Mouse (Mus musculus): ENCODE data around the gene Bcl2l11. TPM values are rescaled to one million over a fixed set of nuclear protein-coding genes. Genes with fewer than 3 reads are reported as not detected.

Gene Bcl2l11
- total RNA-seq, 2 experiments from 2014 or later = 21.6 to 31.0 TPM

DNA sequence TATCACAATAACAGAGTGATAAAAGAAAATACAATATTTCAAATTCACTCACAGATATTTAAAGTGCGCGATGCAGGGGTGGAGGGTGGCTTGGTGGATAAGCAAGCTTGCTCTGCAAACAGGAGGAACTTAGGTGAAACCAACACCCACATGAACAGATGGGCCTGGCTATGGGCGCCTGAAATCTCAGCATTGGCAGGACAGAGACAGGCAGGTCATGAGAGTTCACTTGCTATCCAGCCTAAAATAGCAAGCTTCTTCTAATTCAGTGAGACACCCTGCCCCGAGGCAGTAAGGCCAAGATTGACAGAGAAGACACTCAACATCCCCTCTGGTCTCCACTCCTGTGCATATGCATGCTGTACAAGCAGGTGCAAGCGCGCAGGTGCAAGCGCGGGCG lies 23.8 kb upstream of the Bcl2l11 start:
- no peak for ATAC-seq (replicated peaks; ENCODE audit: low FRiP score, low TSS enrichment, poor library complexity, severe bottlenecking)

DNA sequence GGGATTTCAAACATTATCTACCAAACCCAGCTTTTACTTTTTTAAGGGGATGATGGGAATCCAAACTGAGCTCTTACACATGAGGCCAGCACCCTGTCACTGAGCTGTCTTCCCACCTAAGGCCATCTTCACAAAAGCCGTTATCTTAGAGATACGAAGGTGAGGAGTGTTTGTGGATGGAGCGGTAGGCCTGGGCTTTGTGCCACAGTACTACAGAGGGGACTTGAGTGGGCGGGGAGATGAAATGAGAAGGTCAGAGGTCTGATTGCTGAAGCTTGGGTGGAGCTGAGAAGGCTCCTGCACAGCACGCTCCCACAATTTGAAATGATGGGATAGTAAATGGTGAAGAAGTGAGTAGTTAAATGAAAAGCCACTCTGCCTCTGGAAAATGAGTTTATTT lies 21.0 kb upstream of the Bcl2l11 start:
- no peak for ATAC-seq (replicated peaks; ENCODE audit: low FRiP score, low TSS enrichment, poor library complexity, severe bottlenecking)

DNA sequence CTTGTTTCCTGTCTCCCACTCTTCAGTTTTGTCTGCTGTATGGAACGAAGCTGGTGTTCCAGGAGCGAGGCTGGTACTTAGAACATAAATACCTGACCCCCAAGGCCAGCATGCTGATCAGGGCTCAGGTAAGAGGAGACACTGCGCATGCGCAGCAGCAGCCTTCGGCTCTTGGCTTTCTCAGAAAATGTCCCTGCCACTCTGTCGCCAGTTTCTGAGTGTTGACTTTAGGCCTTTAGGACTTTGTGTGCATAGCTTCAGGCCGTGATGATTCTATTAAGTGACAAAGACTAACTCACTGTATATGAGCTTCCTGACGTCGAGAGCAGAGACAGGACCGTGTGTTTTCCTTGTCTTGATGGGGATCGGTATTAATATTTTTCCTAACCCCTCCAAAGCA lies 20.2 kb upstream of the Bcl2l11 start:
- ATAC-seq (replicated peaks; ENCODE audit: low FRiP score, low TSS enrichment, poor library complexity, severe bottlenecking) = no peak

DNA sequence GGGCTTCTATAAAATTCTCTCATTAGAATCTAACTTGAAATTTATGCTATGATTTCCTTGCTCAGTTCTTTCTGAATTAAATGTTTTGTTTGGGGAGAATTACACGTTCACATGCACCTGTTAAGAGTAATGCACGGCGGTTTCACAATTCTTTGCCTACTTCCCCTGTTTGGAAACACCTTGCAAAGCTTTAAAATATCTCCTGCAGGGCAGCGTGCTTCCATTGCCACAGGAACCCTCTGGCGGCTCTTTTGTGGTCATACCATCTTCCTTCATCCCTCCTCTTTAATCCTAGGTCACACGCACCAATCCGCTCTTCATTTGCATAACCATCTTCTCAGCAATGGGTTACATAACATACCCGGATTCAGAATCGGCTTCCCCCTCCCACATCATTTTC lies 14.3 kb upstream of the Bcl2l11 start:
- no peak for ATAC-seq (replicated peaks; ENCODE audit: low FRiP score, low TSS enrichment, poor library complexity, severe bottlenecking)

DNA sequence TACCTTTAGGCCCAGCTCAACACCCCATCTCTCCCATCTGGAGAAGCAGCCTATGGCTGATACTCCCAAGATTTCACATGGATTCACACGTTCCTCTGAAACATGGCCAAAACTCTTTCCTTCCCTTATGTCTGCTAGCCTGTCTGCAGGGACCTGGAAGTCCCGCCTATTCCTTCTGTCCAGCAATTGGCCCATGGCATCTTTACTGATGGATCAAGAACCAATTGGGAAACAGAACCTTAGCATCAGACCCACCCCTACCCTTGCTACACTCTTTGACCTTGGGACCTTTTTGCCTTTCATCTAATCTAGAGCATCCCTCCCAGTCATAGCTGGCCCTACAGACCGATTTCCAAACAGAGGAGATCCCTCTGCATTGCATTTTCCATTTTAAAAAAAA lies 11.2 kb upstream of the Bcl2l11 start:
- no peak for ATAC-seq (replicated peaks; ENCODE audit: low FRiP score, low TSS enrichment, poor library complexity, severe bottlenecking)

DNA sequence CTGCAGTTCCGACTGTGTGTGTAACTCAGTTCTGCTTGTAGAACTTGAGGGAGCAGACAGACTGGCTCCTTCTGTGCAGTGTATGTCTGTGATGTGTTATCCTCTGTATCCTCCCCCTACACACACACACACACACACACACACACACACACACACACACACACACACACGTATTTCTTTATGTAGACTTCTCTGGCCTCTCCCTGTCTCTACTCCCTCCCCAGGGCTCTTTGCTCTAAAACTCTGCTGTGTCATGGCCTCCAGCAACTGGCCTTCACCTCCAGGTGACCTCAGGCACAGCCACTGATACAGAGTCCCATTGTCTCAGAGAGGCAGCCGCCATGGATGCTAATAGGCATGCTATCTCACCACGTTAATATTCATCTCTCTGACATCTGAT lies 10.3 kb upstream of the Bcl2l11 start:
- no peak for ATAC-seq (replicated peaks; ENCODE audit: low FRiP score, low TSS enrichment, poor library complexity, severe bottlenecking)

DNA sequence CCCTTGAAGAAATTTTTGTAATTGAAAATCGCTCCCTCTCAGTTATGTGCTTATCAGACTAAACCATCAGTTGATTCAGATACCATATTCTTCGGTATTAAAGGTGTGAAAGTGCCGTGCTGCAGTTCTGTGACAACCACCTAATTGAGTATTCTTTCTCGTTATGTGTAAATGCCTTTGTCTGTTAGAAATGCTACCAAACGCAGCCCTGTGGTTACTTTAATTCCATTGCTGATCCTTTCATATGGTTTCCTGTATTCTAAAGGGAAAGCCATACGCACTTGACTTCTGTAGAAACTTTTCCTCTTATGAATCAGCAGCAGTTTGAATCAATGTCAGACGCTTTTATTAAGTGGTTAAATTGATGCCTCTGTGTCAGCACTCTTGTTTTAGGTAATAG lies 8.2 kb upstream of the Bcl2l11 start:
- ATAC-seq (replicated peaks; ENCODE audit: low FRiP score, low TSS enrichment, poor library complexity, severe bottlenecking) = no peak

DNA sequence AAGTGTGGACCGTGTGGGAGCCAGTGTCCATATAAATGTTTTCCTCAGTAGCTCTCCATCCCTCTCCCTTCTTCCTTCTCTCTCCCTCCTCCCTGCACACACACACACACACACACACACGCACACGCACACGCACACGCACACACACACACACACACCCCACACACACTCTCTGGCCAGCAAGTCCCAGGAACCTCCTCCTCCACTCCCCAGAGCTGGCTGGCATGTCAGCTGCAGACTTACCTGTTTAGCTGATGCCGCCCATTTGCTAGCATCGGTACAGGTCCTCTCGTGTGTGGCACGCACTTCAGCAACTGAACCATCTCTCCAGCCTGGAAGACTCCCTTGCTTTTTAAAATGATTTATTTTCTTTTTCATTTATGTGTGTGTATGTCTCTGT lies 6.9 kb upstream of the Bcl2l11 start:
- no peak for ATAC-seq (replicated peaks; ENCODE audit: low FRiP score, low TSS enrichment, poor library complexity, severe bottlenecking)

DNA sequence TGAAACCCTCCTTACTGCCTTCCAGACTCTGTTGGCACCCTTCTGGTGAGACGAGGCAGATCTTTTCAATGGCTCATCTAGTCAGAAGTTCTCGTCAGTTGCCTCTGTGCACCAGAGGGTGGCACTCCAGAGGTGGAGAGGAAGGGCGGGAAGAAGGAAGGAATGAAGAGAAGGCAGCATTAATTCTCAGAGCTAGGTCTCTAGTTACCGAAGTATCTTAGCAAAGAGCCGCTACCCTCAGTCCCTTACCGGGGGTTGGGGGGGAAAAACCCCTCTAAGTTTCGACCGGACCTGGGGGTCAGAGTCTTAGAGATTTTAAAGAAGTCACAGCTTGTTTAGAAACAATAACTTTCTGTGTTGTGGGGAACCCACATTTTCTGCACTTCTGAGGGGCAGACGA lies 3.3 kb upstream of the Bcl2l11 start:
- ATAC-seq (replicated peaks; ENCODE audit: low FRiP score, low TSS enrichment, poor library complexity, severe bottlenecking) = peak; percentile 45

DNA sequence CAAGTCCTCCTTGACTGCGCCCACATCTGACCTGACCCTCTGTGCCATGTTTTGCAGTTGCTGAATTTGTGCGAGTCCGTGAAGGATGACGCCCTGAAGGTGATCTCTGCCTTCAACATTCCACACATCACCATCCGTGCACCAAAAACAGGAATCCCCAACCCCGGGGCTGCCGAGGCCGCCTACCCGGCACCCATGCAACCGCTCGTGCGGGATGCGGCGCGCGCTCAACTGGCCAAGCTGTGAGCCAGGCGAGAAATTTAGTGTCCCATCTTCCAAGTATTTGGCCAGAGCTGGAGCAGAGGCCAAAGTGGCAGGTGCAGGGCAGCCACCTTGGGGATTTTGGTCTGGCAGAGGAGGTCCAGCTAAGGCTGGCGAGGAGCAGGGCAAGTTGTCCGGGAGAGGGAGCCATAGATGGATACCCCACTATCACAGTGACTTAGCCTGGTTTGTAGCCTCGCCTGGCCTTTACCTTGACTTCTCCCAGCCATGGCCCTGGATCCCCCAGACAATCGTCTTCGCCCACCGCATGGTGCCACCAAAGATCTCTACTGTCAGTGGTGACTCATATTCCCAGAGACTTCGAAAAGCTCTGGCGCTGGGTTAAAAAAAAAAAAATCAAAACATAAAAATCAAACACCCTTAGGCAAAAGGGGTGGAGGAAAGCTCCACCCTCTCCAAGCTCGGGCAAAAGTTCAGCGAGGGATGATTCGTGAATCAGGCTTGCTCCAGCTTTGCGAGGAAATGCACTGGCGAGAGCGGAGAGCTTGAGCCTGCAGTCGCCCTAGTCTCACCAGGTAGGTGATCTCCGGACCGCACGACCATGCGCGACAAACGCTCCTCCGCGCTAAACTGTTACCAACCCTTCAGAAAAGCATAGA lies 2.7 kb upstream of the Bcl2l11 start:
- ATAC-seq (replicated peaks; ENCODE audit: low FRiP score, low TSS enrichment, poor library complexity, severe bottlenecking) = no peak

DNA sequence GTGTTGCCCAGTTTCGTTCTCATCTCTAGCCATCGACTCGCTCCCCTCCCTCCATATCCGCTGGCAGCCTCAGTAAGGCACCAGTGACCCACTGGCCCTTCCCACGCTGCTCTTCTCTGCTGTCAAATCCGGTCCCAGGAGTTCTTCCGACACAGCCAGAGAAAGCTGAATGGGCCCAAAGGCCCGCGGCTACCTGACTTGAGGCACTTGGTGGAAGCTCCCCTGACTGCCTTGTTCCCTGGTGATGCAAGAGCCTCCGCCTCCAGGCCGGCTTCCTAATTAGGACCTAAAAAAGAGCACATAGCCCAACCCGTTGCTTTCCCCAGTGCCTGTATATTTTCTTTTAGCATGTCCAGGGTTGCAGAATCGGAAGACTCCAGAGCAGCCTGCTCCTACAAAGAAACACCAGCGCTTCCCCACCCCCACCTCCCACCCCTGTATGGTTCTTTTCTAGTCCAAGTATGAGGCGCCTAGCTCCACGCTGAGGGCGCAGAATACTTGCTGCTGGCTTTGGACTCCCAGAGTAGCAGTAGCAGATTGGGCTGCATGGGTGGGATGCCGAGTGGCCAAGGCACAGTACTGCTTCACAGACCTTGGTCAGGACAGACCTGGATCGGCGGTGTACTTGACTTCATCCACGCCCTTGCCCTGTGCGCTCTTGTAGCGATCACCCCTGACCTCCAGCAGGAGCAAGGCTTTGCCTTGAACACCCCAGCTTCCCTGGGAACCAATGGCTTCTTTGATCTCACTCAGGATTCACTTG lies 1.7 kb upstream of the Bcl2l11 start:
- ATAC-seq (replicated peaks; ENCODE audit: low FRiP score, low TSS enrichment, poor library complexity, severe bottlenecking) = no peak

DNA sequence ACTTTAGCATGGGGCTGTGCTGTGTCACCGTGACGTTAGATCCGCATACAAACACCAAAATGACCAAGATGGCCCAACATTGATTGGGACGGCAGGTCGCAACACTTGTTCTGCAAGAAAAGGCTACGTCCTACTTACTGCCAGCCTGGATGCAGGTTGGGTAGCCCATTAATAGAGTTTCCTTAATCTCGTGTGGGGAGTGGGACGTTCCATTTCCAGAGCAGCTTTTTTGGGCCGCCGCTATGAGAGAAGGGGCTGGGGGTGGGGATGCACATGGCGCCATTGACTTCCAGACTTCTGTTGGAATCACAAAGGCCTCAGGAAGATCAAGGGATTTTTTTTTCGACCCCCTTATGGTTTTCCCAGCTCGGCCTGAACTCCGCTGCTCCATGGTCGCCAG lies 1.1 kb upstream of the Bcl2l11 start:
- no peak for ATAC-seq (replicated peaks; ENCODE audit: low FRiP score, low TSS enrichment, poor library complexity, severe bottlenecking)

DNA sequence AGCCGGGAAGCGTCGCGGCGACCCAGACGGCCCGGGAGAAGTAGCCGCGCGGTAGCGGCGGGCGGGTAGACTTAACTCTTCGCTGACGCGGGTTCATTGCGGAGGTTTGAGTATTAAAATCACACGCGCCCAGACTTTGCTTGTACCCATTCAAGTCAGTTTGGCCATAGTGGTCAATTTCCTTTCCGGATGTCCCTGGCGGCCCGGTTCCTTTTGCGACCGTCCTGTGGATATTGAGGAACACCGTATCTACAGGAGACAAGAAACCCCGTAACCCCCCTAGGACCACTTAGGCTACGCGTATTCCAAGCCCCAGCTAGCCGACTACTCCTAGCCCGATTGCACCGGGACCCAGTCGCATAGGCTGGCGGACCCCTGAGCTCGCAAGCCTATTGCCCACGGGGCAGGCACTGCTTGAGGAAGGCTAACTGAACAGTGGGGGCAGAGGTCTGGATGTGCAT lies 783 bp downstream of the Bcl2l11 start:
- peak; percentile 1; the same call in 1 of the 2 replicates for ATAC-seq (replicated peaks; ENCODE audit: low FRiP score, low TSS enrichment, poor library complexity, severe bottlenecking)

DNA sequence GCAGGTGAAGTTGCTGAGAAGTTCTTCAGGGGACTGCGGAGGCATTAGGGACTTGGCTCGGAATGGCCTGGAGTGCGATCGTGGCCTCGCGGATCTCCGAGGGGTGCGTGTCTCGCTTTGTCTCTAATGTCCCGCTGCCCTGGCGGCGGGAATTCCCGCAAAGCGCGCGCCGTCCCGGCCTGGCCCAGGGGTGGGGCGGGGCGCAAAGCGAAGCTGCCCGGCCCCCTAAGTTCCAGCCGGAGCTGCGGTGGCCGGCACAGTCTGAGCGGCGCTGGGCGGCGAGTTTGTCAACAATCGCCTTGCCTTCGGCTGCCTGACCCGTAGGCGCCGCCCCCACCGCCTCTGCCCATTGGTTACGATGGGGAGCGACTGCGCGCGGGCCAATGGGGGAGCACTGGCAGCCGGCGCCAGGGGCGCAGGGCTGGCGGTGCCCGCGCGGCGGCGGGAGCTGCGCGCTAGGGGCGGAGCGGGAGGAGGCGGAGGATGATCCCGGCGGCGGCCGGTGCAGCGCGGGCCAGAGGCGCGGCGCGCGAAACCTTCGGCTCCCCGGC lies 1.4 kb downstream of the Bcl2l11 start:
- peak; percentile 81 for ATAC-seq (replicated peaks; ENCODE audit: low FRiP score, low TSS enrichment, poor library complexity, severe bottlenecking)

DNA sequence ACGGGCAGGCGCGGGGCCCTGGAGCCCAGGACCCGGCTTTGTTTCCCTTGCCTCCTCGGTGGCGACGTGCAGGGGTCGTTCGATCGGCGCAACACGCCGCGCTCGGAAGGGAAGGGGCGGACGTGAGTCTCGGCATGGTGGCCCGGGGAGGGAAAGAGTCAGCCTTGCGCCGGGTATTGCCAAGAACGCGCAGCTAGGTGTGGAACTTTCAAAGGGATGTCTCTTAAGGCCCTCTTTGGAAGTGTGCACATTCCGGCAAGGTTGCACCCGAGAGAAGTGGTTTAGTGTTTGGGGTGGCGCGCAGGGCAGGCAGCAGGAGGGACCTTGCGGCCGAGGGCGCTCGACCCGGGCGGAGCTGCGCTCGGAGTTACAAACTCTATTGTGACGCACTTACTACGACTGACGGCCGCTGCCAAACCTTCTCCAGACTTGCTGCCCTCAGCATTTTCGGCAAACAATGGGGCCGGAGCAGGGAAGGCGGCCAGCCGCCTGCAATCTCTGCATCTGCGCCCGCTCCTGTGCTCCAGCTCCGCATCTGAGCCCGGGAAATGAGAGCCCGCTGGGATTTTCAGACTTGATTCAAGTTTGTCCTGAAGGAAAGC lies 2.0 kb downstream of the Bcl2l11 start:
- peak; percentile 35 for ATAC-seq (replicated peaks; ENCODE audit: low FRiP score, low TSS enrichment, poor library complexity, severe bottlenecking)

DNA sequence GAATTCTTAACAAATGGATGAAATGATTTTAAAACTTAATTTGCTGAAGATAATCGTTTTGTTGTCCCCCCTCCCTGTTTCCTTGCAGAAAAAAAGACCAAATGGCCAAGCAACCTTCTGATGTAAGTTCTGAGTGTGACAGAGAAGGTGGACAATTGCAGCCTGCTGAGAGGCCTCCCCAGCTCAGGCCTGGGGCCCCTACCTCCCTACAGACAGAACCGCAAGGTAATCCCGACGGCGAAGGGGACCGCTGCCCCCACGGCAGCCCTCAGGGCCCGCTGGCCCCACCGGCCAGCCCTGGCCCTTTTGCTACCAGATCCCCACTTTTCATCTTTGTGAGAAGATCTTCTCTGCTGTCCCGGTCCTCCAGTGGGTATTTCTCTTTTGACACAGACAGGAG lies 2.7 kb downstream of the Bcl2l11 start:
- ATAC-seq (replicated peaks; ENCODE audit: low FRiP score, low TSS enrichment, poor library complexity, severe bottlenecking) = no peak

DNA sequence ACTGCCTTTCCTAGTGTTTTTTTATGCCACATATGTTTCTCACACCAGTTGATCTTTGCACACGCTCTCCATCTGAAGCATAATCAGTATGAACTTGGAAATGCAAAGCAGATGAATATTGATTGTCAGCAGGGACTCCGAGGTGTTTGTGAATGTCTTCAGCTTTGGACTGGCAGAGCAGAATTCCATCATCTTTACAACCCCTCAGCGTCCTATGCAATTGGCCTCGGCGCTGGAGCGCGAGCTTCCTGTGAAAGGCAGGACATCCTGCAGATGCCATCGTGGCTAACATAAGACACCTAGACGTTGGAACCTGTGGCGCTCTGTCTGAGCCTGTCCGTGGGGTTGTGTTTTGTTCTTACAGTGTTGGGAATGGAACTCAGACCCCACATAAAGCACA lies 5.7 kb downstream of the Bcl2l11 start:
- ATAC-seq (replicated peaks; ENCODE audit: low FRiP score, low TSS enrichment, poor library complexity, severe bottlenecking) = no peak

DNA sequence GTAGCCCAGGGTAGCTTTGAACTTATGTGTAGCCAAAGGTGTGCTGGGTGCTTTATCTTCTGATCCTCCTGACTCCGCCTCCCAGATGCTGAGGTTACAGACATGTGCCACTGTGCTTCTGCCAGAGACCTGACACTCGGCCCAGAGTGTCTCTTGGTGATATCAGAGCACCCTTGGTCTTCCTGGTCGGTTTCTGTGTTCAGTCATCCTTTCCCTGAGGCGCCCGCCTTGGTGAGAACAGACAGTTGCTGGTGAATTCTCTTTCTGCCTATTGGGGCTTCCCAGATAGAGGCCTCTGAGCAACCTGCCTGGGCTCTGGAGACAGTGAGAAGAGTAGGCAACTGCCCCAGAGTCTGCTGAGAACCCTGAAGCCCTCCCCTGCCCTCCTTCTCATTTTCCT lies 6.8 kb downstream of the Bcl2l11 start:
- peak; percentile 54 for ATAC-seq (replicated peaks; ENCODE audit: low FRiP score, low TSS enrichment, poor library complexity, severe bottlenecking)

DNA sequence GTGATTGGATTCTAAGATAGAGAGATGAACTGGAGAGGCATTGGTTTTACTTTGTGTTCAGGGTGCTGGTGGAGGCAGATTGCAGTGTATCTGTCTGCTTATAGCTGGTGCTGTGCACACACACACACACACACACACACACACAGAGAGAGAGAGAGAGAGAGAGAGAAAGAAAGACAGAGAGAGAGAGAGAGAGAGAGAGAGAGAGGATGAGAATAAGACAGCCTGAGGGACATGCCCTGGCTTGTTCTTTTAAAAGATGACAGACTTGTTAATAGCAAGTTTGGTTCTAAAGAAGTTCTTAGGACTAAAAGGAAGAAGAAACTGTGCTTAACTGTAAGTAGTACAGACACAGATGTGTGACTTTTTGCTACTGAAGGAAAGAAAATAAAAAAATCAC lies 8.0 kb downstream of the Bcl2l11 start:
- ATAC-seq (replicated peaks; ENCODE audit: low FRiP score, low TSS enrichment, poor library complexity, severe bottlenecking) = no peak

DNA sequence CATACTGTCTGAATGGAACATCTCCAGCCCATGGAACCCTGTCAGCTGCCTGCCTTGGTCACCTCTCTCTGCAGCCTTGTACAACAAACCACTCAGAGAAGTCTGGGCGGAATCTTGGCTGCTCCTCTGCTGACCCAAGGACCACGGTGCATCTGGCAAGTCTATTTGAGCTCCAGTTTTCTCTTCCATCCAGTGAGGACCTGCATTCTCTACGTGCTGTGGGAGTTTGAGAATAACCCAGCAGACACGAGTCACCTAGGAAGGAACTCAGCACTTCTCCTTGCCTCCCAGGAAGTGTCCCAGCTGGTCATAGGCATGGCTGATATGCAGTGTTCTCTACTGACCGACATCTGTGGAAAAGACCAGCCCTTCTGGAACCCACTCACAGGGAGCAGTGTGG lies 8.6 kb downstream of the Bcl2l11 start:
- ATAC-seq (replicated peaks; ENCODE audit: low FRiP score, low TSS enrichment, poor library complexity, severe bottlenecking) = no peak

All from megakaryocyte-erythroid progenitor cell, adult 5-6 weeks (primary cell).